Mouse (Mus musculus) liver, postnatal 0 days (tissue): ENCODE measurements around the gene Dusp7. TPM values are rescaled to one million over a fixed set of nuclear protein-coding genes. Genes with fewer than 3 reads are reported as not detected.

ENCODE experiments used
- ATAC-seq: fragments of 200-750 bp; cut with Nextera tagmentation; 2 replicates; pipeline ENCODE4 v1.8.0; 2017; ENCODE audit warnings: mild to moderate bottlenecking, moderate library complexity
- DNase-seq: peaks from one replicate; pipeline ENCODE4 v3.0.0-alpha.2; 2016
- H3K27ac ChIP-seq: fragments of 300-500 bp; sonication (generic); 2 replicates; pipeline ENCODE4 v1.5.1; 2014; ENCODE audit warnings: antibody characterized with exemption, moderate library complexity, mild to moderate bottlenecking, low read depth
- H3K27me3 ChIP-seq: fragments of 300-500 bp; sonication (generic); 2 replicates; pipeline ENCODE4 v1.6.1; 2014; ENCODE audit warnings: low read length, control low read depth, mixed read lengths; ENCODE audit not compliant: insufficient read depth
- H3K36me3 ChIP-seq: fragments of 300-500 bp; sonication (generic); replicated peaks from 2 replicates; pipeline ENCODE4 v1.6.1; 2014; ENCODE audit warnings: mild to moderate bottlenecking, control low read depth, low read length, moderate library complexity, mixed read lengths; ENCODE audit not compliant: insufficient read depth
- H3K4me1 ChIP-seq: fragments of 300-500 bp; sonication (generic); 2 replicates; pipeline ENCODE4 v1.6.1; 2014; ENCODE audit warnings: antibody characterized with exemption, mild to moderate bottlenecking, control low read depth; ENCODE audit not compliant: insufficient read depth
- H3K4me2 ChIP-seq: fragments of 300-500 bp; sonication (generic); 2 replicates; pipeline ENCODE4 v1.6.1; 2014; ENCODE audit warnings: low read depth, mild to moderate bottlenecking, low read length, moderate library complexity, mixed read lengths
- H3K4me3 ChIP-seq: fragments of 300-500 bp; sonication (generic); 2 replicates; pipeline ENCODE4 v1.5.1; 2014; ENCODE audit warnings: low read depth, low read length
- H3K9ac ChIP-seq: fragments of 300-500 bp; sonication (generic); replicated peaks from 2 replicates; pipeline ENCODE4 v1.6.1; 2014; ENCODE audit warnings: mild to moderate bottlenecking, moderate library complexity
- H3K9me3 ChIP-seq: fragments of 300-500 bp; sonication (generic); 2 replicates; pipeline ENCODE4 v1.6.1; 2016; ENCODE audit warnings: mild to moderate bottlenecking, control low read depth, low read length, mixed read lengths
- CTCF ChIP-seq: sonication (generic); IDR thresholded peaks from 2 replicates; pipeline ENCODE4 v1.5.1; 2016; ENCODE audit warnings: antibody characterized with exemption, low read depth
- EP300 ChIP-seq: IDR thresholded peaks from 2 replicates; pipeline ENCODE4 v1.6.1; 2016; ENCODE audit warnings: antibody characterized with exemption, low read depth, mild to moderate bottlenecking
- WGBS: fragments of 180-500 bp; shearing (Covaris S2); extraction: QIAGEN DNeasy Blood & Tissue Kit; methylation state at CpG from one replicate; pipeline ENCODE4 v1.1.7; 2014; ENCODE audit not compliant: insufficient replicate concordance; 5-methylcytosine and 5-hydroxymethylcytosine counted together
- polyA plus RNA-seq: library from polyadenylated mRNA; unstranded; fragments of >200 nt; fragmentation: Nextera tagmentation; extraction: Ambion mirVana; gene quantifications from 2 replicates; pipeline ENCODE4 v1.2.1, GENCODE M21; 2015

The Dusp7 gene
- polyA plus RNA-seq, 1 experiment from 2014 or later: 3.4 TPM

DNA sequence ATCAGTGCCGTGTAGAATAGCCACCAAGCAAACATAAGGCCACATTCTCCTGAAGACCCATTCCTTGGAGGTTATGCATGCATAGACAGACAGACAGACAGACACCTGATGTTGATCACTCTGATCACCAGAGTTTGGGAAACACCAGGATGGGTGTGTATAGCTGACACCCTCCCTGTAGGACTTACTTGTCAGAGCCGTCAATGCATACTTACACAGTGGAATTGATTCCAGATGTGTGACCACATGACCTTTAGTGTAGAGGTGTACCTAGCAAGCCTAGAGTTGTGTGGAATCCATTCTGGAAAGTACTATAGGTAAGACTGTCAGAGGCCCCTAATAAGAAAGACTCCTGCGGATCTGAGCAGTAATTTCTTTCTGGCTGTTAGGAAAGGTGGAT lies 11.3 kb upstream of the Dusp7 start:
- H3K27ac ChIP-seq: no peak overlapping the region
- WGBS: 76% methylated on average over 3 of the region's 3 CpGs
- no peak for TF ChIP-seq CTCF
- TF ChIP-seq EP300: no peak
- ATAC-seq: no peak
- DNase-seq: no peak
- no peaks in the 10 kb centered on the region for H3K9me3 ChIP-seq
- H3K27me3 ChIP-seq: no peaks in the 10 kb centered on the region
- H3K36me3 ChIP-seq: no peaks in the 10 kb centered on the region
- H3K9ac ChIP-seq: no peak overlapping the region
- H3K4me2 ChIP-seq: no peak overlapping the region
- H3K4me3 ChIP-seq: no peak overlapping the region
- H3K4me1 ChIP-seq: no peaks in the 10 kb centered on the region

DNA sequence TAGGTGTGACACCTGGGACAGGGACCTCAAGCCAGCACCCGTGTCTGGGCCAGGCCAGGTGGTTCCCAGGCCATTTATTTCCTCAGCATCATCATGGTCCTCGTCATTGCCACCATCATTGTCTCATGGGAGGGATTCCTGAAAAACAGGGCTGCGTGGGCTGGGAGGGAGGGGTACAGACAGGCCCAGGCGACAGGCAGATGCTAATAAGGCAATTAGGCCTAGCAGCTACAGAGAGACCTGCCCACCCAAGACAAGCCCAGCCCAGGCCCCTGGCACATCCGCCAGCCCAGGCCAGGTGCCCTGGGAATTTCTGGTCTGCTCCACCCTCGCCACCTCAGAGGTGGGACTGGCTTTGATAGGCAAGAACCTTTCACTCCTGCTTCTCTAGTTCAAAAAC lies 9.1 kb upstream of the Dusp7 start:
- H3K27ac ChIP-seq: no peak overlapping the region
- no peaks in the 10 kb centered on the region for H3K9me3 ChIP-seq
- no peak for ATAC-seq
- no peaks in the 10 kb centered on the region for H3K27me3 ChIP-seq
- DNase-seq: no peak
- no peak for TF ChIP-seq CTCF
- TF ChIP-seq EP300: no peak
- 72% methylated on average over 6 of the region's 6 CpGs for WGBS
- H3K4me3 ChIP-seq: no peak overlapping the region
- H3K4me2 ChIP-seq: no peak overlapping the region
- H3K9ac ChIP-seq: no peak overlapping the region
- H3K4me1 ChIP-seq: no peaks in the 10 kb centered on the region
- no peaks in the 10 kb centered on the region for H3K36me3 ChIP-seq

DNA sequence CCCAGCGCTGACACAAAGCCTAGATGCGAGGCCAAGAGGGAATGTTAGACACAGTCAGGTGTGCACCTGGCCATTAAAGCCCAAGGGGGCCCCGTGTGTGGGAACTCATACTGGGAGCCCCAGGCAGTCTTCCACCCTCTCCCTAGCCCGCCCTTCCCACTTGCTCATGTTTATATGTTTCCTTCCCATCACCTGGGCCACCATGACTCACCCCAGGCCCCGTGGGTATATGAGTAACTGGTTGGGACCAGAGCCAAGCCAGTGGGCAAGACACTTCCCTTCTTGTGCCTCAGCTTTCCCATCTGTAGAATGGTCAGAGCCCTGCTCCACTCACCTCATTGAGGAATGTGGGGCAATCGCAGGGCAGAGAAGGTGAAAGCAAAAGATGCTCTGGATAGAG lies 7.3 kb upstream of the Dusp7 start:
- H3K4me2 ChIP-seq: no peak overlapping the region
- no peak overlapping the region for H3K27ac ChIP-seq
- H3K4me3 ChIP-seq: no peak overlapping the region
- ATAC-seq: no peak
- H3K36me3 ChIP-seq: no peaks in the 10 kb centered on the region
- H3K9ac ChIP-seq: no peak overlapping the region
- peaks cover 4% of the 10 kb centered on the region for H3K4me1 ChIP-seq
- no peaks in the 10 kb centered on the region for H3K27me3 ChIP-seq
- TF ChIP-seq CTCF (no peak), EP300 (no peak)
- DNase-seq: no peak
- H3K9me3 ChIP-seq: no peaks in the 10 kb centered on the region
- 77% methylated on average over 6 of the region's 6 CpGs for WGBS

DNA sequence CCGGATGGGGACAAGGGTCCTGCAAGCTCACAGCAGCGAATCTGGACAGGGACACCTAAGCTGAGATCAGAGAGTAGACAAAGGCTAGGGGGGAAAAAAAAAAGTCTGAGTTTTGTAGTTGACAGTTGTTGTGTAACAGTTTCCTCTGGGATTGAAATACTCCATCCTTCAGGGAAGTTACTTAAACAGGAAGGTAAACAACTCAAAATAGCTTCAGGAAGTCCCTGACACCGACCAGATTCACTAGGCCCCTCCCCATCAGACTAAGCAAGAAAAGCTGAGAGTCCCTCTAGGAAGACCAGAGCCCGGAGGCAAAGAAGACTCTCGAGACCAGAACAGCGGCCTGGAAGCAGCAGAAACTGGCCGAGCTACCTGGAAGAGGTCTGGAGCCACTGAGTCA lies 3.1 kb upstream of the Dusp7 start:
- TF ChIP-seq CTCF: no peak
- Histone ChIP-seq H3K9ac (no peak overlapping the region), H3K9me3 (no peaks in the 10 kb centered on the region), H3K27me3 (no peaks in the 10 kb centered on the region), H3K36me3 (no peaks in the 10 kb centered on the region), H3K27ac (no peak overlapping the region), H3K4me2 (no peak overlapping the region), H3K4me3 (no peak overlapping the region), H3K4me1 (peaks cover 33% of the 10 kb centered on the region)
- ATAC-seq (no peak), DNase-seq (no peak)
- 55% methylated on average over 7 of the region's 7 CpGs for WGBS

DNA sequence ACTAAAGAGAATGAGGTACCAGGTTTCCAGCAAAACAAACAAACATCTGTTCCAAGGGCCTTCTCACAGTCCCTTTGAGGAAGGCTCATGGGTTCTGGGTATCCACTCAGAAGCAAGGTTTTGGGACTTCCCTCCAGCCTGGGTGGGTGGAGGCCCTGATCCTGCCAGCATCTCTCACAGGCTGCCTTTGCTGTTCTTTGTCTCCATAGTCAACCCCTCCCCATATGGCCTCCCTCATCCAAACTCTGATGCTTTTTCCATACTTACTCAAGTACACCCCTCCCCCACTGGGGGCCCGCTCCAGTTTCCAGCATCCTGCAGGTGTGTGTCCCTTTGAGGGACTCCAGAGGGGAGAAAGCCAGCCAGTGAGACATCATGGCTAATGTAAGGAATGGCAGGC lies 2.2 kb upstream of the Dusp7 start:
- no peaks in the 10 kb centered on the region for H3K9me3 ChIP-seq
- H3K27me3 ChIP-seq: no peaks in the 10 kb centered on the region
- no peaks in the 10 kb centered on the region for H3K36me3 ChIP-seq
- ATAC-seq: no peak
- H3K4me2 ChIP-seq: no peak overlapping the region
- TF ChIP-seq CTCF: no peak
- TF ChIP-seq EP300: no peak
- H3K4me1 ChIP-seq: peaks cover 38% of the 10 kb centered on the region
- no peak overlapping the region for H3K9ac ChIP-seq
- H3K27ac ChIP-seq: no peak overlapping the region
- H3K4me3 ChIP-seq: no peak overlapping the region
- 53% methylated on average over 1 of the region's 1 CpGs for WGBS
- no peak for DNase-seq

DNA sequence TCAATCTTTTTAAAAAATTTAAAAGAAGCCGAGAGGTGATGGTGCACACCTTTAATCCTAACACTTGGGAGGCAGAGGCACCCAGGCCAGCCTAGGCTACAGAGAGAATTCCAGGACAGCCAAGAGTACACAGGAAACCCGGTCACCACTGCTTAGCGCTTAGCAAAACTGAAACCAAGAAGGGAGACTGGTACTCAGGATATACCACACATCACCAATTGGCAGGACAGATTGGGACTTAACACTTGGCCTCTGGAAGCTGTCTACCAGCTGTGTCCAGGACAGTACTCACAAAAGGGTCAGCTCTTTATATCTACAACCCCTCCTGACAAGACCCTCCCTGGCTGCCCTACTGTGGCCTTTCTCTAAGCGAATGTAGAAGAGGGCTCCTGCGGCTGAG lies 1.4 kb upstream of the Dusp7 start:
- H3K27ac ChIP-seq: 0 out of 2 replicates have a peak overlapping the region, but pooled peaks have one; percentile 18
- DNase-seq: no peak
- WGBS: 20% methylated on average over 5 of the region's 5 CpGs
- peak overlapping the region; percentile 100 for H3K4me2 ChIP-seq
- no peaks in the 10 kb centered on the region for H3K9me3 ChIP-seq
- H3K9ac ChIP-seq: peak overlapping the region; percentile 49
- H3K36me3 ChIP-seq: no peaks in the 10 kb centered on the region
- H3K4me1 ChIP-seq: peaks cover 46% of the 10 kb centered on the region
- peak overlapping the region; percentile 78 for H3K4me3 ChIP-seq
- H3K27me3 ChIP-seq: no peaks in the 10 kb centered on the region
- ATAC-seq: no peak
- TF ChIP-seq EP300: no peak
- TF ChIP-seq CTCF: no peak

DNA sequence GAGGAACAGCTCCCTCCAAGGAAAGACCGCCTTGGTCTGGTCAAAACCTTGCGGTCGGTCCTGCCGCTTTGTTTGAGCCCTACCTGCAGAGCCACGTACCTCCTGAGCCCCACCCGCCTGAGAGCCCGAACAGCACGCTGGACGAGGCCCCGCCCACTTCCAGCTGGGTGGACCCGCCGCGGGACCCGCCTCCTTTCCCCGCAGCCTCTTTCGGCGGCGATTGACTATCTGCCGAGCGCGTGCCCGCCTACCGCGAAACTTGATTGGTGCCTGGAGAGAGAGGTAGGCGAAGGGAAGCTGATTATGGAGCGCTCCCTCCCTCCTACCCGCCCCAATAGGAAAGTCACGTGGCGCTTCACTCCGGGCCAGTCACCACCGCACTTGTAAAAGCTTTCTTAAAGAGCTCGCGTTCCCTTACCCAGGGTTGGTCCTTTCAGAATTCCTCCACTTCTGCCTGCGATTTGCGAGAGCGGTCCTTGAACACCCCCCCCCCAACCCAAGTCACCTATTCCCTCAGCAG lies 780 bp upstream of the Dusp7 start:
- under 1% methylated on average over 35 of the region's 36 CpGs for WGBS
- H3K27me3 ChIP-seq: no peaks in the 10 kb centered on the region
- H3K9ac ChIP-seq: peak overlapping the region; percentile 84
- no peaks in the 10 kb centered on the region for H3K36me3 ChIP-seq
- H3K27ac ChIP-seq: peak overlapping the region; percentile 93
- DNase-seq: peak; percentile 98
- peaks cover 52% of the 10 kb centered on the region for H3K4me1 ChIP-seq
- TF ChIP-seq EP300 (peak; percentile 42), CTCF (no peak)
- H3K4me3 ChIP-seq: peak overlapping the region; percentile 78
- H3K9me3 ChIP-seq: no peaks in the 10 kb centered on the region
- H3K4me2 ChIP-seq: peak overlapping the region; percentile 100
- peak; percentile 94 for ATAC-seq
